Mouse (Mus musculus) erythroid progenitor cell, adult 5-6 weeks (primary cell): ENCODE data around the gene Scrg1. TPM values are rescaled to one million over a fixed set of nuclear protein-coding genes. Genes with fewer than 3 reads are reported as not detected.
"Not testable (repeated sequence)": the region's sequence is repeated elsewhere in the genome, so short reads cannot be mapped to it uniquely, and the experiment has no call there.

ENCODE experiments used
- ATAC-seq: replicated peaks from 2 replicates; pipeline ENCODE4 v1.8.0; 2016; ENCODE audit warnings: moderate number of reproducible peaks, mild to moderate bottlenecking, moderate TSS enrichment, inconsistent platforms; ENCODE audit not compliant: poor library complexity, low FRiP score, severe bottlenecking
- total RNA-seq, 2 experiments: library from RNA; stranded (forward) in 1 of 2; stranded (reverse) in 1 of 2; fragments of 150-400 nt in 1 of 2; fragments of 186-747, 209-891 nt in 1 of 2; gene quantifications; 2 replicates each; pipeline versions ENCODE4 v1.2.3 to v1.2.4; 2015 to 2017; ENCODE audit warnings: low replicate concordance in 2 of 2

Gene Scrg1
- total RNA-seq (2015; ENCODE audit: low replicate concordance): not detected in 2 replicates
- total RNA-seq (2017; ENCODE audit: low replicate concordance): 3.5 TPM in 1 of 2 replicates, not detected in the other

DNA sequence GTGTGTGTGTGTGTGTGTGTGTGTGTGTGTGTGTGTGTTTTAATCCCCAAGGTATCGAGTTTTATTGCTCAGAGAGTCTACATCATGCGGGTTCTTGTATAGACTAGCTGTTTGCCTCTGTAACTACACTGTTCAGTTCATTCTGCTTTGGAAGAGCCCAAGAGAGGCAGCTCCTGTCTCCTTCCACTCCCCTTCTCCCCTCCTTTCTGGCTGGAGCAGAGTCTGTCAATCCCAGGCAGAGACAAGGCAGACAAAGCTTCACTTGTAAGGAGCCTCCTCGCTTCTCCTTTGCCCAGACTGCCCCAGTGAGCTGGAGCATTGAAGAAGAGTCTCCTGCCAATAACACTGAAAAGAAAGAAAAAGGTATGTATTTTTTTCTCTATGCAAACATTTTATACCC lies at the start of gene Scrg1:
Gene Scrg1, plus strand, starts transcription at position 159 of the 400 bp plus-strand sequence.
- ATAC-seq: no peak

GRCm38 (mm10) chr8:57406366-57406765 lies 49.4 kb upstream of the Scrg1 start:
- no peak for ATAC-seq

GRCm38 (mm10) chr8:57409333-57409732 lies 46.4 kb upstream of the Scrg1 start:
- ATAC-seq: no peak

GRCm38 (mm10) chr8:57409779-57410472 lies 45.8 kb upstream of the Scrg1 start:
- no peak for ATAC-seq

DNA sequence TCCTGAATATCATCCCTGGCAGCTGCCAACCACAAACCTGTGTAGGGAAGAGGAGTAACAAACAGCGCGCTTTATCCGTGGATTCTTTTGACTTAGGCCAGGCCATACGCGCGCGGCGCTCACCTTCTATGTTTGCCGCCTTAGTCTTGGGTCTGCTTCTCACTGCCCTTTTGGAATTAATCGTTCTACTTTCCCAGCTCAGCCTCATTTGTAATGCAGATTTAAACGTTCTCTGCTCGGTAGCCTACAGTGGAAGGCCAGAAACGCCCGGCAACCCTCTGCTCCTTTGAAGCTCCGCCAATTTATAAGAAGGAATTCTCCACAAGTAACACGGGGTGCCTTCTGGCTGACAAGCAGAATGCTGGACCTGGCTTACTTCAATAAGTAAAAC lies 45.3 kb upstream of the Scrg1 start:
- no peak for ATAC-seq

- ATAC-seq: no peak
These were observed 44.4 kb upstream of the Scrg1 start for GRCm38 (mm10) chr8:57411366-57411765.

DNA sequence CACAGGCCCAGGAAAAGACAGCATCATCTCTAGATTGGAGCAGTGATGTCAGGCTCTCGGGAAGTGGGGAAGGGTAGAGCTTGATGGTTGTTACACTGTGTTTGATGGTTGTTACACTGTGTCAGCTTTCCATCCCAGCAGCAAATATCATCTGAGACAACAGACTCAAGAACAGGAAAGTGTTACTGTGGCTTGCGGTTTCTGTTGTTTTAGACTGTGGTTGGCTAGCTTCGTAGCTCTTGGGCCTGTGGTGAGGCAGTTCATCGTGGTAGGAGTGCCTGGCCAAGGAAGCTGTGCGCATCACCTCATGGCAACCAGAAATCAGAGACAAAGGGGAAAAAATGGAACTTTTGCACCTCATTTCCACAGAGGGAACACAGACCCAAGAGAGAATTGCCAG lies 38.9 kb upstream of the Scrg1 start:
- no peak for ATAC-seq

GRCm38 (mm10) chr8:57426074-57426473 lies 29.6 kb upstream of the Scrg1 start:
- no peak for ATAC-seq

DNA sequence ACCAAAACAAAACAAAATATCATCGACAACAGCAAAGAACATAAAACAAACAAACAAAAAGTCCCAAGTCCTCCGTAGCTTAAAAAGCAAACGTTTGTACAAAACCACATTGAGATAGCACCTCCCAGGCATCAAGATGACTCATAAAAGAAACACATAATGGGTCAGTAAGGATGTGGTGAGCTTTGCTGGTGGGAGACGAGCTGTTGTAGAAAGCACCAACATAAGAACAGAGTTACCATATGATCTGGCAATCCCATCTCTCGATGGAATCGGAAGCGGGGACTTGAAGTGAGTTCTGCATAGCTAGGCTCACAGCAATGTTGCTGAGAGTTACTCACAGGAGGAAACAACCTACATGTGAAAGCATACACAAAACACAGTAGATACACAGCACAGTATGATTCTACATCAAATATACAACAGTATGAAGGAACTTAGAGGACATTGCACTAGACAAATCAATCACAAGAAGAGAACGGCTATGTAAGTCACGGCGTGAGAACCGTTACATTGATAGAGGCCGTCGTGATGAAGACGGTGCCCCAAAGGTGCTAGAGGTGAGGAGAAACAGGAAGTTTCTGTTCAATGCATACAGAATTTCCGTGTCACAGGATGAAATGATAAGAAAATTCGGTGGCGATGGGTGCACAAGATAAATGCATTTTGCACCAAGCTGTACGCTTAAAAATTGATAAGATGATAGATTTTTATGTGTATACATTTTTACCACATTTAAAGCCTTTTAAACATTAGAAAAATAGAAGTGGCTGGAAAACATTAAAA lies 27.9 kb upstream of the Scrg1 start:
- ATAC-seq: no peak

- ATAC-seq: no peak
These were observed 27.2 kb upstream of the Scrg1 start for GRCm38 (mm10) chr8:57428566-57428965.

GRCm38 (mm10) chr8:57429166-57429887 lies 26.4 kb upstream of the Scrg1 start:
- ATAC-seq: no peak

- not testable (repeated sequence) for ATAC-seq
These were observed 25.8 kb upstream of the Scrg1 start for GRCm38 (mm10) chr8:57429888-57430274.

DNA sequence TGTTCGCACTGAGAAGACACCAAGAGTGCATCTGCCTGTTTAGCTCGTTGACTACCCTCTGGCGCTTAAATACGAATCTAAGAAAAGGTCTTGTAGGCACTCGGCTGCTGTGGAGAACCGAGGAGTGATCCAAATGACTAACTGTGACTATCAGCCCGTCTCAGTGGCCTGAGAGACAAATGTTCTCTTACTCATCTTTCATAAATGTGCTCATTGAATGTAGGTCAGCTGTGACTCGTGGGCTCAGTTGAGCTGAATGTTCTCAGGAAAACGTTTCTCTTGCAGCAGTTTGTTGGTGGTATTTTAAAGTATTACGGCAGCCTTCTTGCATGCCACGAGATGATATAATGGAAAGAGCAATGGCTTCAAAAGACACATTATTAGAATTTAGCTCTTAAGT lies 24.8 kb upstream of the Scrg1 start:
- no peak for ATAC-seq

- no peak for ATAC-seq
These were observed 22.9 kb upstream of the Scrg1 start for GRCm38 (mm10) chr8:57432802-57433201.

- ATAC-seq: no peak
These were observed 19.8 kb upstream of the Scrg1 start for GRCm38 (mm10) chr8:57435768-57436436.

GRCm38 (mm10) chr8:57436437-57436796 lies 19.3 kb upstream of the Scrg1 start:
- no peak for ATAC-seq

DNA sequence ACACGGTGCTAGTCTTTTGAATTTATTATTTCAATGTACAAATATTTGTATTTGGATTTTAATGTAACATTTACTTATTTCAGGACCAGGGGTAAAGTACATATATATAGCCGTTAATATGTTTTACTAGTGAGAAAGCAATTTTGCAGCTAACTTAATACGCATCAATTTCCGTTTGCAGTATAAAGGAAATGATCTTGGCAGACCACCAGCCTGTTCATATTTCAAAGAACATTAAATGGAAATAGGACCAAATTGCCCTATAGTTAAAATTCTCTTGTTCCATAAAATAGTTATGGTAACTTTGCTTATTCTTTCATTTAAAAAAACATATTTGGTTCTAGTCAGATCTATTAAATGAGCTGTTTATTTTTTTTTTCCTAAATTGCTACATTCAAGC lies 14.6 kb upstream of the Scrg1 start:
- no peak for ATAC-seq

GRCm38 (mm10) chr8:57441556-57441955 lies 14.2 kb upstream of the Scrg1 start:
- no peak for ATAC-seq

- ATAC-seq: no peak
These were observed 12.4 kb upstream of the Scrg1 start for GRCm38 (mm10) chr8:57443289-57443688.

GRCm38 (mm10) chr8:57445901-57446300 lies 9.8 kb upstream of the Scrg1 start:
- not testable (repeated sequence) for ATAC-seq
